Mouse (Mus musculus): ENCODE results near the gene Gm37240. TPM values are rescaled to one million over a fixed set of nuclear protein-coding genes. Genes with fewer than 3 reads are reported as not detected.
A peak's percentile ranks its signal among the peaks of the same experiment; 100 is the strongest.

Gm37240 gene
- polyA plus RNA-seq, 1 experiment from 2014 or later: 0.21 TPM

DNA sequence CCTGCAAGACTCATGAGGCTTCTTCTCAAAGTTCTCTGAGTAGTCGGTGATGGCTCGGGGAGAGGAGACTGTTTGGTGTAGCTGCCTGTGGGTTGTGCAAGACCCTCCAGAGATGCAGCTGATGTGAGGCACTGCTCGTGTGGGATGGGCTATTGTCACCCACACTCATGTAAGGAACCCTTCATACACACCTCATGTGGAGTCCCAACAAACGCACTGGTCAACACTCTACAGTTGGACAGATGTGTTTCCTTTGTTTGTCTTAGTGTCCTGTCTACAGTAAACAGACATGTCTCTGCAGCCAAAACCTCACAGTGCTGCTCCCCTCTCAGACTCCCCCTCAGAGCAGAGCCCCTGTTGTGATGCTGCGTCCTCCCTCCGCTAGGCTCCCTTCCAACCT, 217.5 kb downstream of the Gm37240 start:
- H3K27ac ChIP-seq: no peak overlapping the region
- no peak overlapping the region for H3K9ac ChIP-seq
- DNase-seq: no peak
- H3K4me1 ChIP-seq (replicated peaks): no peaks in the 10 kb centered on the region
- no peaks in the 10 kb centered on the region for H3K27me3 ChIP-seq
- H3K4me3 ChIP-seq (replicated peaks): no peak overlapping the region
- no peak overlapping the region for H3K4me2 ChIP-seq
- H3K36me3 ChIP-seq: no peaks in the 10 kb centered on the region
- no peak for ATAC-seq (ENCODE audit: low read depth)
- no peaks in the 10 kb centered on the region for H3K9me3 ChIP-seq (replicated peaks)
- WGBS (ENCODE audit: insufficient replicate concordance): 67% methylated on average over 6 of the region's 6 CpGs

DNA sequence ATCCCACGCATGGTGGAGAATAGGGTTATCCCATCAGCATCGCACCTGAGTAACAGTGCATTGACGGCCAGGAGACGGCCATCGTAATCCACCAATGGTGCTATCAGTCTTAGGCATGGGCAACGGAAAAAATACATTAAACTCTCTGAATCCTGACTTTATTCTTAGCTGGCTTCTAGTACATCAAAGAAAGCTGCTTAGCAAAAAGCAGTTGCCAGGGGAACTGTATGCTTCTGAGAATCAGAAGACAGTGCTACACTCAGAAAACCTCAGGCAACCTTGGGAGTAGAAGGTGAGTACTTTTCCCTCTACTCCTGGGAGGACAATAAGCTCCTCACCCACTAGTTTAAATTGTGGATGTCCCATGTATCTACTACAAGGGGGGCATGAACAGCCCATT, 219.6 kb downstream of the Gm37240 start:
- no peak overlapping the region for H3K27ac ChIP-seq
- no peak overlapping the region for H3K4me2 ChIP-seq
- no peaks in the 10 kb centered on the region for H3K36me3 ChIP-seq
- no peak overlapping the region for H3K9ac ChIP-seq
- no peaks in the 10 kb centered on the region for H3K4me1 ChIP-seq (replicated peaks)
- H3K9me3 ChIP-seq (replicated peaks): no peaks in the 10 kb centered on the region
- ATAC-seq (ENCODE audit: low read depth): no peak
- WGBS (ENCODE audit: insufficient replicate concordance): 78% methylated on average over 6 of the region's 6 CpGs
- H3K27me3 ChIP-seq: no peaks in the 10 kb centered on the region
- no peak overlapping the region for H3K4me3 ChIP-seq (replicated peaks)
- no peak for DNase-seq

DNA sequence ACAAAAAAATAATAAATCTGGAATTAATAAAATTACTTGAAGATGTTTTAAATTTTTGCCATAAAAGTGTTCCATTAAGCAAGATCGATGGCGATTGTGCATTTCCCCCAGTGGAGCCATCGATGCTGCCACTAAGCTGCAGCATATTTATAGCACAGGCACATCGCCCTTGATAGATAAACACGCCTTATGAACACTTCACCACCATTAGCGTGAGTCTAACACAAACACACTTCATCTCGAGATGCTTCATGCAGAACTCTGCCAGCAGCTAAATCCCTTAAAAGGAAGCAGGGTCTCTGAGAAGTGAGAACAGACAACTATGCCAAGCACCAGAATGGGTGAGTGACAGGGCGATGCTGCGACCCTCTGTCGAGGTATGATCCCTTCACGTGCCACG, 220.6 kb downstream of the Gm37240 start:
- Histone ChIP-seq H3K36me3 (no peaks in the 10 kb centered on the region), H3K27me3 (no peaks in the 10 kb centered on the region)
- WGBS (ENCODE audit: insufficient replicate concordance): 77% methylated on average over 12 of the region's 12 CpGs

DNA sequence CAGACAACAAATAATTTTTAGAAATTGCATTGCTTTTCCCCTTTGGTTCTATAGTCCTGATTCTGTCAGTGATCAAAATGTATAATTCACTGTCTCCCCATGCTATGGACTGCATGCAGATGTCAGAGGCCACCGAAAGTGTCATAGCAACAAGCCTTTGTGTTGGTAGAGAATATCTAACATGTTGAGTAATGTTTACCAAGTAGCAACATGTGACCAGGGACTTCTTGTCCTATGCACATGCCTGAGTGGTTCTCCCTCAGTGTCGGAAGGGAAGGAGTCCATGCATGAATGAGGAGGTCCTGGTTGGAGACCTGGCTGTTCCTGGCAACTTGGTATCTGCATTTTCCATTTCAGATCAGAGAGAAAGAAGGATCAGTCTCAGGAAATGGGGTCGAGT, 221.2 kb downstream of the Gm37240 start:
- Histone ChIP-seq H3K4me2 (no peak overlapping the region), H3K9ac (no peak overlapping the region), H3K27ac (no peak overlapping the region), H3K9me3 (replicated peaks) (no peaks in the 10 kb centered on the region), H3K4me1 (replicated peaks) (no peaks in the 10 kb centered on the region), H3K36me3 (no peaks in the 10 kb centered on the region), H3K27me3 (no peaks in the 10 kb centered on the region), H3K4me3 (replicated peaks) (no peak overlapping the region)
- DNase-seq (no peak), ATAC-seq (ENCODE audit: low read depth) (no peak)
- 48% methylated on average over 3 of the region's 3 CpGs for WGBS (ENCODE audit: insufficient replicate concordance)

More for the DNA sequence above, 220.6 kb downstream of the Gm37240 start:
- Histone ChIP-seq H3K9me3 (replicated peaks) (no peaks in the 10 kb centered on the region), H3K4me1 (replicated peaks) (no peaks in the 10 kb centered on the region), H3K27ac (no peak overlapping the region), H3K4me3 (replicated peaks) (no peak overlapping the region), H3K4me2 (no peak overlapping the region), H3K9ac (no peak overlapping the region)
- DNase-seq (no peak), ATAC-seq (ENCODE audit: low read depth) (no peak)

DNA sequence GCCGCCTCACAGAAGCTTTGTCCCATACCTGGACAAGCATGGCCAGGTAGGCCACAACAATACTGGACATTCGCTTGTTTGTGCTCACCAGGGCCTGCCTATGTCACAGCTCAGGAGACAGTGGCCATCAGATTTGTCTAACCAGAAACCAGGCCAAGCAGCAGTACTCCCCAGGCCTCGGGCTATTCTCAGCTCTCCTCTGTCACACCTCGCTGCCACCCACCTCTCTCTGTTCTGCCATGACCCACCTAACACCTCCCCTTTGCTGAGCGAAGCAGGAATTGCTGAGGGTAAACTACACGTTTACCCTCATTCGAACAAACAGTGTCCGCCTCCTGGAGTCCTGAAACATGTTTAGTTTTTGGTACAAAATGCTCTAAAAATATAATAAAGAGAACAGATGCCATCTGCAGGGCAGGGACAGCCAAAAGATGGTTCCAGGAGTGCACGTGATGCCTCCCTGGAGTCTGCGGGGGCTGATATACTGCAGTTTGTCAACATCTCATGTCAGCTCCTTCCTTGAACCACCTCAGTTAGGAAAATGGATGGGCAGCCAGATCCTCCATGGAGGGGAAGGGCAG, 222.6 kb downstream of the Gm37240 start:
- 70% methylated on average over 10 of the region's 10 CpGs for WGBS (ENCODE audit: insufficient replicate concordance)
- ATAC-seq (ENCODE audit: low read depth): no peak

DNA sequence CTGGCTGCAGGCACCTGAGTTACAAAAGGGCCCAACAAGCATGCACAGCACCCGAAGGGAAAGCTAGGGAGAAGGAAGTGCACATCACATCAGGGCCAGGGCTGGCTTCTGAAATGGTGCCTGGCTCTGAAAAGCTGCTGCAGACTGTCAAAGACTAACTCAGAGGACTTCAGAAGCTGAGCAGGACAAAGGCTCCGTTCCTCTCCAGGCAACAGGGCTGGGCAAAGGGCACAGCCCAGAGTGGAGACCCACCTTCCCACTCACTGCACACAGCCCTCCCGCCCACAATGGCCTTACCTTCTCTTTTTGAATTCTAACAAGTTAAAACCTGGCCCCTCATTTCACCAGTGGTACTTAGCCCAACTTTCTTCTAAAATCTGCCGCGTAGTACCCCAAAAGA, 223.5 kb downstream of the Gm37240 start:
- ATAC-seq (ENCODE audit: low read depth): no peak

More for the DNA sequence above, 222.6 kb downstream of the Gm37240 start:
- no peak overlapping the region for H3K9ac ChIP-seq
- H3K9me3 ChIP-seq (replicated peaks): no peaks in the 10 kb centered on the region
- no peak for DNase-seq
- H3K36me3 ChIP-seq: no peaks in the 10 kb centered on the region
- H3K4me2 ChIP-seq: no peak overlapping the region
- H3K4me3 ChIP-seq (replicated peaks): no peak overlapping the region
- no peaks in the 10 kb centered on the region for H3K4me1 ChIP-seq (replicated peaks)
- no peak overlapping the region for H3K27ac ChIP-seq
- no peaks in the 10 kb centered on the region for H3K27me3 ChIP-seq

DNA sequence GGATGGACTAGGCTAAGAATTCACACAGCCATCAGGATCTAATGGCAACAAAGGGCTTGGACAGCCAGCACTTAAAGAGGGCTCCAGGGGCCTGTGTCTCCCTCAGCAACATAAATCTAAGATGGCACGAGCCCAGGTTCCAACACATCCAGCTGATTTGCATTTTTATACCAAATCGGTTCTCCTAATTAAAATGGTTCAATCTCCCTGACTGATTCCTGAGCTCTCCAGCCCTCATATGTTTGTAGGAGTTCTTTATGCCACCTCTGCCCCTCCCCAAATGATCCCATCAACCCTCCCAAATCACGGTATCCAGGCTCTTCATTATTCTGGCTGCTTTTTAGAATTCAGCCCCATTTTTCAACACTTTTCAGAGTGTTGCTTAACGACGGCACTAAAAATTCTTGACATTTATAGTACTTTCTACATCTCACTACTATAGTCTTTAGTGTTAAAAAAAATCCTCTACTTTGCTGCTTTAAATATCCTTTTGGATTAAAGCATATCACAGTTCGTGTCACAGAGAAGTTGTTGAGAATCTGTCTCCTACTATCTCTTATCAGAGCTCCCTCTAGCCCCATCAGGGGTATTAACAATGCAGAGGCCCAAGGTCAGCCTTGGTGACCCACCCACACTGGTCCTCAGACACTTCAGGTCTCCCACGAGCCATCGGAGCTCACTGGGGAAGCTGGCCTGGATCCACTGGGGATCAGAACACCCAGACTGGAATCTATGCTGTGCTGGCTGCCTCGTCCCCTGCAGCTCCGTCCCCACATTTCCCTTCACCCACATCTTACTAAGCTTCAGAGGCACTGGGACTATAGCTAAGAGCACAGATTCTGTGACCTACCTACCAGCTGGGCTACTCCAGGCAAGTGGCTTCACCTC, 225.1 kb downstream of the Gm37240 start:
- no peaks in the 10 kb centered on the region for H3K36me3 ChIP-seq
- no peak overlapping the region for H3K4me3 ChIP-seq (replicated peaks)
- no peak overlapping the region for H3K9ac ChIP-seq
- no peaks in the 10 kb centered on the region for H3K27me3 ChIP-seq
- 63% methylated on average over 10 of the region's 10 CpGs for WGBS (ENCODE audit: insufficient replicate concordance)
- DNase-seq (no peak), ATAC-seq (ENCODE audit: low read depth) (no peak)
- H3K4me2 ChIP-seq: no peak overlapping the region
- no peaks in the 10 kb centered on the region for H3K9me3 ChIP-seq (replicated peaks)
- H3K27ac ChIP-seq: no peak overlapping the region
- no peaks in the 10 kb centered on the region for H3K4me1 ChIP-seq (replicated peaks)

More for the DNA sequence above, 223.5 kb downstream of the Gm37240 start:
- Histone ChIP-seq H3K36me3 (no peaks in the 10 kb centered on the region), H3K4me1 (replicated peaks) (no peaks in the 10 kb centered on the region), H3K27ac (no peak overlapping the region), H3K4me3 (replicated peaks) (no peak overlapping the region), H3K9me3 (replicated peaks) (no peaks in the 10 kb centered on the region), H3K27me3 (no peaks in the 10 kb centered on the region), H3K4me2 (no peak overlapping the region), H3K9ac (no peak overlapping the region)
- WGBS (ENCODE audit: insufficient replicate concordance): 59% methylated on average over 5 of the region's 5 CpGs
- DNase-seq: no peak

DNA sequence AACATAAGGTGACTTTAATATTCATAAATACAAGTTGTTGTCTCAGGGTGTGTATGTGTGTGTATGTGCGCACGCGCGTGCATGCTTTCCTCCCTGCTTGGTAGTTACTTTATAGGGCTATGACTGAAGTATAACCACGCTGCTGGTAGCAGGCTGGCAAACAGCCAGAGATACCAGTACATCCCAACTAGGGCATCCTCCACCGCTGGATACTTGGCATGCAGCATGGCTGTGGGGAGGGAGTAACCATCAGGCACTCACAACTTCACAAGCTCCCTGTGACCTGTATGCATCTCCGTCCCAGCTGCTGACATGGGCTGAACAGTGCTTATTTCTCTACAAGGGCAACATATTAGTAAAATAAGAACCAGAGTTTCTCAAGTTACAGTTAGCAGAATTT, 227.6 kb downstream of the Gm37240 start:
- 84% methylated on average over 7 of the region's 7 CpGs for WGBS (ENCODE audit: insufficient replicate concordance)

DNA sequence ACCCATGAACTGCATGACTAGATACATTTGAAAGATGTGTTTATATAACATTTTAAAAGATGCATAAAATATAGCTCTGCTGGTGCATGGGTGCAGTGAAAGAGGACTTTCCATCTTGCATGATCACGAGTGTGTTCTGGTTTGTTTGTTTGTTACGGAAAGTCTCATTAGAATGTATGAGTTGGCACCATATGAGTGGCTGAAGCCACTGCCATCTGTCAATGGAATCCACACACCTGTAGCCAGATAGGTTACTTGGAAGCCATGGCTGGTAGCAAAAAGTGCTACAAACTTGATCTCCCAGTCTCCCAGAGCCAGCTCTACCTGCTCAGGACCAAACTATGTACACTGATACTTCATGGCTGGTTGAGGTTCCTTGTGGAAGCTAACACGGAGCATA, 231.8 kb downstream of the Gm37240 start:
- H3K4me2 ChIP-seq: no peak overlapping the region
- DNase-seq (no peak), ATAC-seq (ENCODE audit: low read depth) (no peak)
- H3K9me3 ChIP-seq (replicated peaks): no peaks in the 10 kb centered on the region
- 76% methylated on average over 3 of the region's 3 CpGs for WGBS (ENCODE audit: insufficient replicate concordance)
- peaks cover 11% of the 10 kb centered on the region for H3K4me1 ChIP-seq (replicated peaks)
- H3K4me3 ChIP-seq (replicated peaks): no peak overlapping the region
- H3K27me3 ChIP-seq: no peaks in the 10 kb centered on the region
- H3K27ac ChIP-seq: no peak overlapping the region
- no peak overlapping the region for H3K9ac ChIP-seq
- H3K36me3 ChIP-seq: peaks cover 4% of the 10 kb centered on the region; the same call in 1 of the 2 replicates

More for the DNA sequence above, 227.6 kb downstream of the Gm37240 start:
- no peaks in the 10 kb centered on the region for H3K9me3 ChIP-seq (replicated peaks)
- H3K9ac ChIP-seq: no peak overlapping the region
- H3K27me3 ChIP-seq: no peaks in the 10 kb centered on the region
- H3K27ac ChIP-seq: no peak overlapping the region
- H3K4me2 ChIP-seq: no peak overlapping the region
- H3K4me1 ChIP-seq (replicated peaks): no peaks in the 10 kb centered on the region
- no peak overlapping the region for H3K4me3 ChIP-seq (replicated peaks)
- ATAC-seq (ENCODE audit: low read depth) (no peak), DNase-seq (no peak)
- no peaks in the 10 kb centered on the region for H3K36me3 ChIP-seq

DNA sequence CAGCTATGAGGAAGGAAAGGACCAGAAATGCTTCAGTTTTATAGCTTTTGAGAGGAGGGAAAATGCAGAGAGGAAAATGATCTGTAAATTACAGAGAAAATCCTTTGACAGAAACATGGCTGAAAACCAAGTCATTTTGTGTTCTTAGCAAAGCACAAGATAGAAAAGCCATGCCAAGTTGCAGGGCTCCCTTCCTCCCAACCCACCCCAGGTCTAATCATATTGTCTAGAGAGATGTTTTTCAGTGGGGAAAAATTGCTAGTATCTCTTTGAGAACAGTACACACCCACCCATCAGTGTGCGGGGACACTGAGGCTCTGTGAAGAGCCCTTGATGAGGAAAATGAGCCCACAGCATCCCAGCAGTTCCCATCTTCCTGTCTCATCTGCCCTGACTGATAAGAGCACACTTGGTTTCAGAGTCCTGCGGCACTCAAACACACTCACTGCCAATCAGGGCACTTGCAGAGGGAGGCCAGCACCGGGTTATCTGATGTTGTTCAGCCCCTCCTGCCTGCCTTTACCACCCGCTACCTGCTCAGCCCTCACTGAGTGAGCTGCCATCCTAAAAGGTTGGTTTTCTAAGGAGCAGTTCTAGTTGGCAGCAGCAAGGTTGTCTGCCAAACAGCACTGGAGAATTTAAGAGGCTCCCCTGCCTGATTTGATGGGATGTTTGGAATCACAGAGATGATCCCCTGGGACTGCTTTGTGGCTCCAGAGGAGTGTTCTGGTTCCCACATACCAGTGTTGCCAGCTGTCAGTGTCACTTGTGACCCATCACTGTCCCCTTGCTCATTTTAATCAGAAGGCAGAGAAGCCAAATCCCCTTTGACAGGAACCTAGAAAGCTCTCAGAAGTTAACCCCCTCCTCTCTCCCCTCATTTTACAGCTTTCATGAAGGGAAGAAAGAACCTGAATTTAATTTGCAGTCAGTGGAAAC, 234.3 kb downstream of the Gm37240 start:
- Histone ChIP-seq H3K4me3 (replicated peaks) (no peak overlapping the region), H3K4me1 (replicated peaks) (peaks cover 14% of the 10 kb centered on the region), H3K9me3 (replicated peaks) (no peaks in the 10 kb centered on the region), H3K36me3 (peaks cover 4% of the 10 kb centered on the region; the same call in 1 of the 2 replicates), H3K27ac (no peak overlapping the region), H3K9ac (no peak overlapping the region), H3K4me2 (no peak overlapping the region), H3K27me3 (no peaks in the 10 kb centered on the region)
- WGBS (ENCODE audit: insufficient replicate concordance): 22% methylated on average over 4 of the region's 4 CpGs
- ATAC-seq (ENCODE audit: low read depth): peak; percentile 57
- DNase-seq: peak; percentile 11

DNA sequence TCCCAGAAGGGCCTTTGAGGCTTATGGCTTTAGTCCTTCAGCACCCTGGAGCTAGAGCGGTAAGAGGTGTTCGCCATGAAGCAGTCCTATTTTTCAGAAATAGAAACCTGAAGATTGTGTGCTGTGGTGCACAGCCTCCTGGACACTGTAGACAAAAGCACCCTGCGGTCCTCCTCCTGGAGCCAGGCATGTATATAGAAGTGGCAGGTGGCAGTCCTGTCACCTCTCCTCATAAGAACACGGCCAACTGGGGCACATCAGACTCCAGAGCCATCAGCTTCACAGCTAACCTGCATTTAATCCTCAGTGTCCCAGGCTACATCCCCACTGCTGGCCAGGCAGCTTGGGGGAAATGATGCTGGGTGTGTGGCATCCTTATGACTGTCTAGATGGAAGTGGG, 238.1 kb downstream of the Gm37240 start:
- ATAC-seq (ENCODE audit: low read depth): no peak
- Histone ChIP-seq H3K27ac (no peak overlapping the region), H3K36me3 (peaks cover 4% of the 10 kb centered on the region; the same call in 1 of the 2 replicates), H3K4me3 (replicated peaks) (no peak overlapping the region), H3K9me3 (replicated peaks) (no peaks in the 10 kb centered on the region), H3K9ac (no peak overlapping the region), H3K4me1 (replicated peaks) (peaks cover 14% of the 10 kb centered on the region), H3K4me2 (no peak overlapping the region), H3K27me3 (no peaks in the 10 kb centered on the region)
- no peak for DNase-seq
- 77% methylated on average over 4 of the region's 4 CpGs for WGBS (ENCODE audit: insufficient replicate concordance)

Measured in liver, embryonic 13.5 days (tissue).